Mouse (Mus musculus) ES-Bruce4 (cell line): ENCODE results near the gene Hormad2.

Experiments
- CTCF ChIP-seq: IDR thresholded peaks from one replicate; pipeline ENCODE4 v1.8.1; 2011; ENCODE audit warnings: low read depth, low read length
- EP300 ChIP-seq: IDR thresholded peaks from 2 replicates; pipeline ENCODE4 v1.6.1; 2011; ENCODE audit warnings: low read depth, low read length; ENCODE audit not compliant: insufficient read depth
- POLR2A ChIP-seq: IDR thresholded peaks from one replicate; pipeline ENCODE4 v1.8.1; 2011; ENCODE audit warnings: low read length; ENCODE audit not compliant: insufficient read depth

GRCm38 (mm10) chr11:4412294-4412693 is 28.6 kb downstream of the Hormad2 start:
- TF ChIP-seq CTCF: no peak
- no peak for TF ChIP-seq EP300
- no peak for TF ChIP-seq POLR2A
